Mouse (Mus musculus) granulocyte monocyte progenitor cell, adult 5-6 weeks (primary cell): ENCODE results near the gene Cebpb. TPM values are rescaled to one million over a fixed set of nuclear protein-coding genes. Genes with fewer than 3 reads are reported as not detected.

Experiments used
- ATAC-seq: replicated peaks from 2 replicates; pipeline ENCODE4 v1.8.0; 2016; ENCODE audit warnings: mild to moderate bottlenecking, moderate TSS enrichment, inconsistent platforms; ENCODE audit not compliant: poor library complexity, severe bottlenecking
- total RNA-seq, 2 experiments: library from RNA; stranded (forward) in 1 of 2; stranded (reverse) in 1 of 2; fragments of 200-712, 200-1000 nt in 1 of 2; fragments of >200 nt in 1 of 2; fragmentation: Nextera tagmentation in 1 of 2; gene quantifications; 2 replicates each; pipeline ENCODE4 v1.2.3; 2014 to 2017

Cebpb gene
- total RNA-seq, 2 experiments from 2014 or later, result 15.7 to 27.5 TPM

DNA sequence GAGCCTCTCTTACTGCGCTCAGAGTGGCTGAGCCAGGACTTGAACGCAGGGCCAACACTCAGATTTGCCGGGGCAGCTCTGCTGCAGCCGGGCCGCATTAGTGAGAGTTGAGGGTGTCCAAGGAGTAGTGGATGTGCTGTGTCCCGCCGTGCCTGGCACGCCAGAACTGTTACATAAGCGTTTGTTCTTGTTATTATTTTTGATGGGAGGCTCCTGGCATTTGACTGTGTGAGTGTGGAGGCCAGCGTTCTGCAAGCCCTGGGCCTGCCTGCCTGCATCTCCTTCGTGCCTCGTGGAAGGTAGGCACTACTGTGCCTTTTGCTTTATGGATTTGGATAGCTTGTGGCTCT is 2.2 kb downstream of the Cebpb start:
- ATAC-seq, result no peak

DNA sequence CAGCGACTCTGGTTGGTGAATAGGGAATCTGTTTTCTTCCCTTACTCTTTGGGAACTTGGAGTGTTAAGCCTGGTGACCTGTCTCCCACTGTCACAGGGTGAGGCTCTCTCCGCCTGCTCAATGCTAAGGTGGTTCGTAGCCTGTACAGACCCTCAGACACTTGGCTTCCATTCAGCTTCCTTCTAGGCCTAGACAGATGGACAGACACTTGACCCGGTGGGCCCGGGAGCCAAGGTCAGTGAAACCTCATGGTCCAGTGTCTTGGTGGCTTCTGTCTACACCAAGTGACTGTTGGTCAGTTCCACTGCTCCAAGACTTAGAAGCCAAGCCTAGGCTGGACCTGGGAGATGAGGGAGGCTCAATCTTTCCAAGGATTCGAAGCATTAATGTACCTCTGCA is 2.7 kb downstream of the Cebpb start:
- ATAC-seq, result no peak

DNA sequence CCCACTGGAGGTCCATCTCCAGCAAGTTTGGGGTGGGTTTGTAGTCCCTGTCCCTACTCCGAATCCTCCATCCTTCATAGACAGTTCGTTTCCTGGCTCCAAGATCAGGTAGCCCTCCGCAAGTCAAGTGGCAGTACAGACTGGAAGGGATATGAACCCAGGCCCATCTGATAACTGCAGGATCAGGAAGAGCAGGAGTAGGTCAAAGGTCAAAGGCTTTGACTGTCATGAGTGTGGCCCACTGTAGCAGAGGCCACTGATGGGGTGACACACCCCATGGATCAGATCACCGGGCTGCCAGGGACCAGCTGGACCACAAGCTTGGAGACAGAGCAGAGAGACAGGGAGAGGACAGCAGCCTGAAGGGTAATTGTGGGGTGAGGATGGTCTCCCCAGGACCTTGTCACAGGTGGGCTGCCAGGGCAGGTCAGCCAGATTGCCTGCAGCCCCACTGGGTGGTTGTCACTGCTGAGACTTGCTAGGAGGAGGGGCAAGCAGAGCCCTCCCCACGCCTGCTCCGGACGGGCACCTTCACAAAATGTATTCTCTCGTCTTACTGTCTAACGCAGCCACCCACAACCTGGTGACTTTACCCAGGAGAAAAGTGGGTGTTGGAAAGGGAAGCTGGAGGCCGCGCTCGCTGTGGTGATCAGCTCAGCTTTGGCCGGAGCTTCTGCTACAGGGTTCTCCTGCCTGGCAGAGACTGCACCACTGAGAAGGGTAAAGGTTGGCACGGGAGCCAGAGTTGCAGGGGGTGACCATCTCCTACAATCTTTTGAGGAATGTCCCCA is 3.4 kb downstream of the Cebpb start:
- no peak for ATAC-seq

DNA sequence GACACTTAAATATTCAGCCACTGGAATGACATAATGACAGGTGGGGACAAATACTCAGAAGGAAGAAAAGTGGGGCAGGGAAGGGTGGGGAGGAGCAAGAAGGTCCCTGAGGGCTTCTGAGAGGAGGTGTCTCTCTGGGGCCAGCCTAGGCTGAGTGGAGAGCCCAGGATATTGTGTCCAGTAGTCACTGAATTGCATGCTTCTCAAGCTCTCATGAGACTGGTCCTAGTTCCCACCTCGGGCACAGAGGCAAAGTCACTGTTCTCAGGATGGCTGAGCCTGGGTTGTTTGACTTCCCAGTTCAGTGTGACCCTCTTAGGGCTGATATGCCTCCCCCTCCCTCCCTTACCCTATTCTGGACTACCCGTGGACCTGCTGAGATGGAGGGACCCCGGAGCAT is 4.1 kb downstream of the Cebpb start:
- no peak for ATAC-seq

DNA sequence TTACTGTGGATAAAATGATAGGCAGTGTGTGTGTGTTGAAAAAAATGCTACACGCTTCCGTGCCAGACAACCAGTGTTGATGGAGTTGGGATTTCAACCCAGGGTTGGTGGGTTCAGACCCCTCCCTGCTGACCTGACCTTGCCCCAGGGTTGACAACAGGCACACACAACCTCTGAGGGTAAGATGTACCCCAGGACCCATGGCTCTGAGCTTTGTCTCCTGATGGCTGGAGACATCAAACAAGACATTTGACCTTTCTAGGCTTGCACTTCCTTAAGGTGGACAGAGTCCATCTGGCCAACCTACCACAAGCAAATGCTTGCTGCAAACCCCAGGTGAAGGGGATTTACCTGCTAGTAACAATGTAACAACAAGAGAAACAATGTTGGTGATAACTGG is 4.8 kb downstream of the Cebpb start:
- no peak for ATAC-seq

DNA sequence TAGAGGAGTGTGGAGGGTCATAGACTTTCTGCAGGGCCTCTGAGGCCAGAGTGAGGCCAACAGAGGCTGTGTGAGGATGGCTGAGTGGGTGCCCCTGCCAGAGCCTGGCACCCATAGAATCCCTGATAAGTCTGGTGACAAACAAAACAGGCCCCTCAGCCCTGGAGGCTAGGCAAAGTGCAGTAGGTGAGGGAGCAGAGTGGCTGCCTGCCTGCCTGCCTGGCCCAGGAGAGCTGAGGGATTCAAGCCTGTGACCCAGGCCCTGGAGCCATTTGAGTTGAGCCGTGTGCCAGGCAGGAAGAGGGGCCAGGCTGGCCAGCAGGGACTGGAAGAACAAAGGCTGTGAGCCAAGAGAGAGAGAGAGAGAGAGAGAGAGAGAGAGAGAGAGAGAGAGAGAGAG is 5.5 kb downstream of the Cebpb start:
- no peak for ATAC-seq

DNA sequence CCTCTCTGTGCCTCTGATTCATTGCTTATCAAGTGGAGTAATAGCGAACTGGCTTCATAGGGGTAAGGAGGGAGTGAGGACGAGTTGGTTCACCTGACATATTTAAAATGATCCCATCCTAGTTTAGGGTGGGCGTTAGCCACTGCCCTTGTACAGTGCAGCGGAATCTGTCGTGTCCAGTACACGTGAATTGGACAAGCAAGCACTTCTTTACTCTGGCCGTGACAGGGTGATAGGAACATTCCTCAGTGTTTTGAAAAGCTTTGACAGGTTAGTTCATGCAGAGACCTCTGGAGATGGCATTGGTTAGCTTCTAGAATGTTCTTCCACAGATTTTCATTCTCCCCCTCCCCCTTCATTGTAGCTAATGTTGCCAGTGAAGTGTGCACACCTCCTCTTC is 6.2 kb downstream of the Cebpb start:
- ATAC-seq, result no peak

DNA sequence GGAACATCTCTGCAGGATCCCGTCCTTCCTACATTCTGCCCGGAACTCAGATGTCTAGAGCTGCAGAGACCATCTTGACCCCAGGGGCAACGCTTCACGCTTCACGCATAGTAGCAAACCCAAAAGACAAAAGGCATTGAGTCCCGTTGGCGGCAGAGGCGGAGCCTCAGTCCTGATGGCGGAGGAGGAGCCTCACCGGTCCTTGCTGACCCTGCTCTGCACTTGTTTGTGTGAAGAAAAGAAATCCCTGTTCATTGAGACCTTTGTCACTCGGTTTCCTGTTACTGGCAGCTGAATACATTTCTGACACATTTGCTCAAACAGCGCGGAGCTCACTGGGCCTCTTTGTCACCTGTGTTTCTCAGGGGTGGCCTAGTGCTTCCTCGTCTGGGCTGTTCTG is 6.8 kb downstream of the Cebpb start:
- ATAC-seq, result no peak

DNA sequence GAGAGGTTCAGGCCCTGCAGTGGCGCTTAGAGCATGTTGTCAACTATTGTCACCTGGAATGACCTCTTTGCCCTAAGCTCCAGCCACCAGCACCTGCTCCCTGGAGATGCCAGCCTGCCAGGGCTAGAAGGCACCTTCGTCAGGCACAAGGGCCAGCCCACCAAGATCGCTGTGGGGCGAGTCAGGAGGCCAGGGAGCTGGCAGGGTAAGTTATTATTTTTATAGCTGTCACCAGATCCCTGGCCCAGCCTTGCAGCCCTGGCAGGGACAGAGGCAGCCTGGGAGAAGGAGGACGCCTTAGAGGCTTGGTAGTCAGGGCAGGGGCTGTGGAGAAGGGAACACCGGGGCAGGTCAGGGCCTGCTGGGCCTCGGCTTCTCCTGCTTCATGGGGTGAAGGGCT is 7.4 kb downstream of the Cebpb start:
- no peak for ATAC-seq

DNA sequence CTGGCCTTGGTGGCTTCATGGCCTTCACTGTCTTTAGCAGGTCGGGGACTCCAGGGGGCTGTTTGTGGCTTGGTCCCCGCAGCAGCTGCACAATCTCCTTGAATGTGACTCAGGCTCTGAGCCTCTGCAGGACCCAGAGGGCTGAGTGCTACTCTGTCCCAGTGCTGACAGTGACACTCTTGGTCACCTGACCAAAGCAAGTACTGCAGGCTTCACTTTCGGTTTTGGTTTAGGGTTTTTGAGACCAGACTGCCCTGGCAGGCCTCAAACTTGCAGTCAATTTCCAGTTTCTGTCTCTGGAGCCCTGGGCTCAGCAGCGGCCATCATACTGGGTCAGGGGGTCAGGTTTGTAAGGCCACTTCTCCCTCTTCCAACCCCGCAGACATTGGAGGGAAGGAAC is 9.2 kb downstream of the Cebpb start:
- peak; percentile 85 for ATAC-seq

DNA sequence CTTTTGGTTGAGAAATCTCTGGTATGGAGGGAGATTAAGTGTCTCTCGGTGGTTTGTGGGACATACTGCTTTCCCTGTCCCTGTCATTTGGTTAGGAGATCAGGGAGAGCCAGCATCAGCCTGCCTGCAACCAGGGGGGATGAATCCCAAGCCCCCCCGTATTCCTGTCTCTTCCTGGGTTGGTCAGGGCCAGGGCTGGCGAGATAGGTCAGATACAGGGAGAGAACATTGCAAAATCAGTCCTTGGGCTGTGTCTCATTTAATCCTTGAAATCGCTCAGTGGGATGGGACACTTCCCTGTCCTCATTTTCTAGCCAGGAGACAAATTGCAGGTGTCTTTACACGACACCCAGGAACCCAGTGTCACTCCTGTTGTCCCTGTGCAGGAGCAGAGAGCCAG is 11.3 kb downstream of the Cebpb start:
- no peak for ATAC-seq

DNA sequence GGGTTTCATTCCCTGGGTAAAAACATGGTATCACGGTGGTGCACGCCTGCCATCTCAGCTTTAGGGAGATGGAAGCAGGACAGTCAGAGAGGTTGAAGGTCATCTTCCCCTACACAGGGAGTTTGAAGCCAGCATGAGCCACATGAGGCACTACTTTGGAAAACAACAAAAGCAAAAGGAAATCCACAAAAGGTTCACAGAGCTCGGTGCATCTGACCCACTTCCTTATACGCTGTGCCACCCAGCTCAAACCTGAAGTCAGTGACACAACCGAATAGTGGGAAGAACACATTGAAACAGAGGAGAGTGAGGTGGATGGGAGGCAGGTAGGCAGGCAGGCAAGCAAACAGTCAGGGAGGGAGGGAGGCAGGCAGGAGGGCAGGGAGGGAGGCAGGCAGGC is 12.8 kb downstream of the Cebpb start:
- ATAC-seq, result peak; percentile 50

DNA sequence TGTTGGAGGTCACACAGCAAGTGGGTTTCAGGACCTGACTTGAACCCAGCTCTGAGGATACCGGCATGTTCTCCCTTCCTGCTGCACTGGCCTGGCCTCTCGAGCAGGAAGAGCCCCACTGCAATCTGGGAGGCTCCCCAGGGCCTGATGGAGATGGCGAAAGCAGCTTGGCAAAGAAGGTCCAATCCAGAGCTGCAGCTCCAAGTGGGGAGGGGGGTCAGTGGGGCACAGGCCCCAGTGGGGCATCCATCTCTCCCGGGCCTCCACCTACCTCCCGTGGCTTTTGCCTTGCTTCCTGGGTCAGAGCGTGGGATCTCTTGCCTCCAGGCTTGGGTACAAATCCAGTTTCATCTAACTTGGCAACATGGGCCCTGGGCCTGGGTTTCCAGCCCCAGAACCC is 13.4 kb downstream of the Cebpb start:
- ATAC-seq, result no peak

DNA sequence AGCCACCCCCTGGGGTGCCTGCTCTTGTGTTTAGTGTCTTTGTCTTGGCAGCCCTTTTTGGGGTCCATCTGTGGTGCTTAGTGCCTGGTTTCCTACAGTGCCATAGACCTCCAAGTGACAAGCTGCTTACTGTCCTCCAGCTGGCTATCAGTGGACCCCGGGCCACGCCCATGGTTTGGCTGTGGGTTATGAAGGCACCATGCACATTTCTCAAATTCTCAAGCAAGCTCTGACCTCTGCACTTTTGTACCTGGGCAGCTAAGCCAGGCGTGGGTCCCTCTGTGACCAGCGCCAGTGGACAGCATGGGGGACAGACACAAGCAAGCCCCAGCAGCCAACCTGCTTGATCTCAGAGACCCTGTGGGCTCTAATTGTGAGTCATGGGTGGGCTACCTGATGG is 15.7 kb downstream of the Cebpb start:
- ATAC-seq, result no peak

DNA sequence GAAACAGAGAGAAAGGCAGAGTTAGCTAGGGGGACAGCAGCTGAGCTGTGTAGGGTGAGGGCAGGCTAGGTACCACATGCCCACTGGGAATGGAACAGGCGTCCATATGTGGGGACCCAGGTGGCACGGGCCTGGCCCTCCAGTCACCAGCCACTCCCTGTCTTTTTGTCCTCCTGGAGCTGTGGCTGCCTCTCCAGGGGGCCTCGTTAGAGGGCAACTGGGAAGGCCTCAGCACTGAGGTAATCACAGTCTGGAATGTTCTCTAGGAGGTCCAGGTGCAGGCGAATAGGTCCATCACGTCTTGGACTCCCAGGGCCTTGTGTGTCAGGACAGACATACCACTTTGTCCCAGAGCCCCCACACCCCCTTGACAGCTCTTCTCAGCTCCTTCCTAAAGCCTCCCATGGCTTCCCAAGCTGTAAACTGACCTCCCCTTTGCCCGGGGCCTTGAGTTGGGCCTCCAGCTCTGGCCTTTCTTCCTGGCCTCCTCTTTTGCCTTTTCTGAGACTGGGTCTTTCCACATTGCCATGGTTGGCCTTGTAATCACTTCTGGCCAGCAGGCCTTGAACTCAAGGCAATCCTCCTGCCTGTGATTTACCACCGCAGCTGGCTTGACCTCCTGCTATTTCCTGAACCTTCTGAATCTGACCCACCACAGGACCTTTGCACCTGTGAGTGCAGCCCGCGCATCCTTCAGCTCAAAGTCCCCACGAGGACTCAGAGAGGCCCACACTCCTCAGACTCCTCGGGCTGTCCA is 17.6 kb downstream of the Cebpb start:
- no peak for ATAC-seq

DNA sequence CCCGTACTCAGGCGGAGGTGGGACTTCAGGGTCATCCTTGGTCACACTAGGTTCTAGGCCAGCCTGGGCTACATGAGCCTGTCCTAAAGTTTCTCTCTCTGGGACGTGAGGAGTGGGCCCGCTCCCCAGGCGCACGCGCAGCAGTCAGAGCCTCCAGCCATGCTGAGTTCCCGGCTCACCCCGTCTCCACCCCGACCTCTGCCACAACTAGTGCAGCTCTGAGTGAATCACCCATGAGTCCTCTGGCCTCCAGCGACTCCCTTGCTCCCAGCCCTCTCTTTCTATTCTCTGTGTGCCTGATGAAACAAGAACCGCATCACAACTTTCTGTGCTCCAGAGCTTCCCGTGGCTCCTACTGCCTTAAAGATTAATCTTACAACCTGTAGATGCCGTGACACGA is 19.7 kb downstream of the Cebpb start:
- ATAC-seq, result no peak

DNA sequence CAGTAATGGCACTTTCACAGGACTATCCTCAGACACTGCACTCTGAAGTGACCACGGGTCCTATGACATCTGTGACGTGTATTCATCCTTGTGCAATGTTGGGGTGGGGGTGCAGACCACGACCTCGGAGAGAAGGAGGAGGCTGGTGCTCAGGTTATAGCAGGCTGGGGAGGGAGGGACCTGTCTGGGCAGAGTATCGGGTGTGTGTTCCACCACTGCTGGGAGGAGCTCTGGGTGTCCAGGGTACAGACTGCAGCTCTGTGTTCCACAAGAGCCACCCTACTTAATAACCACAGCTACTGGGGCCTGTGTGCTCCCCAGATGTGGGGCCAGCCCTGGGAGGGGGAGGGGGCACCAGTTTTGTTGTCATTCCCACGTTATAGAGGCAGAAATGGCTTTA is 21.3 kb downstream of the Cebpb start:
- peak; percentile 63 for ATAC-seq

DNA sequence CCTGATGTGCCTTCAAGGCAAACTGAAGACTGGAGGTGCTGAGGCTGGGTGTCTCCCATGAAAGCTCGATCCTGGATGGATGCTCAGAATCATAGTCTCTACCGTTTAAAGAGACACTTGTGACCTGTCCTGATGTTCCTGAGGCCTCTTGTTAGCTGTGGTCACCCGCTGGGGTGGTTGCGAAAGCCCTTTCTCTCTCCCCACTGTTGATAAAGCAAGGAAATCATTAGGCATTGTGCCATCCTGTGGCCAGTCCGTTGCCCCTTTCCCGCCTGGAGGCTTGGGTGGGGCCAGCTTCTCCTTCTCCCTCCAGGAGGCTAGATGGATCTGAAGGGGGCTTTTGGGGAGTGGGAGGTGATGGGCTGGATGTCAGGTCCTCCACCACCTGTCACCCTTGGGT is 21.9 kb downstream of the Cebpb start:
- ATAC-seq, result peak; percentile 72

DNA sequence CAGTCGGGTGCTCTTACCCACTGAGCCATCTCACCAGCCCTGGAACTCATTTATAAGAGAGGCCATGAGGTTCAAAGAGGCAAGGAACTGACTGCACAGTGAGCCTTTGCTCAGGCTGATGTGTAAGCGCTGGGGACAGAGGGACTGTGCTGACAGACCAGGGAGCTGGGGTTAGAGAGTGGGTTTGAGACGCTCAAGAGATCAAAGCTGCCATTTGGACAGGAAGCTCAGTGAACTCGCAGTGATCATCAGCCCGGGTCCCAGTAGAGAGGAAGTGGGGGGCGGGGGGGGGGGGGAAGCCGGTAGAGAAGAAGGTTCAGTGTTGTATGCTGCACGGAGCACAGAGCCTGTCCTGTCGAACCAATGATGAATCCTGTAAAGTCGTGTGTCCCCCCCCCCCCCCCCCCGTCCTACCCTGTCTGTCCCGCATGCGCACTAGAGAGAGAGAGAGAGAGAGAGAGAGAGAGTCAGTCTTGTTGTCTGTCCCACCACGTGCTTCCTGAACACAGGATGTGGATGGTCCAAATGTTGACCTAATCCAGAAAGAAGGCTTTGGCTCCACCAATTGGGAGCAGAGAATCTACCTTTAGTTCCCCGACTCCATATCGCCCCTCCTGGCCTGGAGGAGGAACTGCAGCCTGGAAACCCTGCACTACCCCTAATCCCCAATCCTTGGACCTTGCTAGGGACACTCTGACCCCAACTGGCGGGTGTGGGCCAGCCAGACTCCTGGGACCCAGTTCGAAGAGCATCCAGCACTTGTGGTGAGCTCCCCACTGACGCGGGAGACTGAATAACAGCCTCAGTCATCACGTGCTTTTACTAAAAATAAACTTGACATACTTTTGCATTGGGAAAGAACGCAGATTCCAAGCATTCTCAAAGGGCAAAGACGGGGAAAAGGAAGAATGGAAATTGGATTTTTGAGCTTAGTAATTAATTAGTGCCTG is 24.4 kb downstream of the Cebpb start:
- peak; percentile 26 for ATAC-seq

DNA sequence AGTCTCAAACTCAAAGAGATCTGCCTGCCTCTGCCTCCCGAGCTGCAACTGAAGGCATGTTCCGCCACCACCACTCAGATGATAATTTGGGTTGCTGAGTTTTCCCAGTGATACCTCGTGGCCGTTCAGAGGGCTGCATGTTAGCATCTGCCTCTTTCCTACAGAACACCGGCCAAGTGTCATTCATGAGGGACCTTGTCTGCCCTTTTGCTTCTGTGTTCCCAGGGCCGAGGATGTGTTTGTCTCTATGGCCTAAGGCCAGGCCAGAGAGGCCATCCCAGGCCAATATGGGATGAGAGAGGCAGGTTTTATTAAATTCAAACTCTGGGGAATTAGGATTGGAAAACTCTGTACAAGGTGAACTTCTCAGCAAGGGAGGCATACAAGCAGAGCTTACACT is 25.6 kb downstream of the Cebpb start:
- no peak for ATAC-seq

DNA sequence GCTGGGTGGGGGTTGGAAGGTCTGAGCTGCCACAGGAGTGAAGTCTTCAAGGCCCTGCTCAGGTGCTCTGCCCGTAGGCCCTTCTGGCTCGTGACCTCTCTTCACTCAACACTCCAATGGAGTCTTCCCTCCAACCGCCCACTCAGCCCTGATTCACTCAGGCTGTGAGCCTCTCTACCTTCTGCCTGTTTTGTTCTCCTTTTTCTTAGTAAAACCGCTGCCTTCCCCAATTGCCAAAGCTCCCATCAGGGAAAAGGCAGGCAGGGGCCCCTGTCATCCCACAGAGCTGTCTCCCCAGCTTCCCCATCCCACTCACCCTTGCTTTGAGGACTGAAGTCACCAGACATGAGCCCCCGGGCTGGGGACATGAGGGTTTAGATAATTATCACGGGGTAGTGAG is 26.3 kb downstream of the Cebpb start:
- peak; percentile 18 for ATAC-seq
